Mouse (Mus musculus) CH12.LX (cell line): ENCODE measurements around the gene Mag. TPM values are rescaled to one million over a fixed set of nuclear protein-coding genes. Genes with fewer than 3 reads are reported as not detected.

Source experiments
- DNase-seq: peaks from one replicate; pipeline ENCODE4 v3.0.0-alpha.2; 2013; ENCODE audit errors: extremely low read depth
- H3K27ac ChIP-seq: 2 replicates; pipeline ENCODE4 v1.5.1; 2012; ENCODE audit warnings: low read depth, mild to moderate bottlenecking, control low read depth, moderate library complexity; ENCODE audit not compliant: insufficient read depth
- H3K27me3 ChIP-seq: replicated peaks from 2 replicates; pipeline ENCODE3; 2012; ENCODE audit warnings: inconsistent platforms
- H3K36me3 ChIP-seq, 2 experiments: replicated peaks in 1 of 2; 2 replicates each; pipeline versions ENCODE3 to v1.6.1; 2012; ENCODE audit warnings: inconsistent platforms in 1 of 2, low read length in 1 of 2, mild to moderate bottlenecking in 1 of 2, mixed read lengths in 1 of 2, moderate library complexity in 1 of 2; ENCODE audit not compliant: control insufficient read depth in 1 of 2, insufficient read depth in 1 of 2
- H3K4me1 ChIP-seq, 2 experiments: 2 replicates each; pipeline ENCODE4 v1.6.1; 2012; ENCODE audit warnings: inconsistent platforms in 1 of 2, moderate library complexity in 1 of 2; ENCODE audit not compliant: insufficient read depth in 2 of 2, control insufficient read depth in 1 of 2
- H3K4me2 ChIP-seq: 2 replicates; pipeline ENCODE4 v1.6.1; 2012; ENCODE audit warnings: low read depth, mild to moderate bottlenecking, control low read depth; ENCODE audit not compliant: poor library complexity, insufficient read depth, severe bottlenecking
- H3K4me3 ChIP-seq, 3 experiments: fragments of 150-350 bp in 1 of 3; sonication (generic) in 1 of 3; replicated peaks in 1 of 3; 2 replicates each; pipeline versions ENCODE3 to v1.5.1; 2011 to 2012; ENCODE audit warnings: low read depth in 2 of 3, low read length in 2 of 3, mild to moderate bottlenecking in 2 of 3, moderate library complexity in 2 of 3, control low read depth in 1 of 3, improper control_type of control experiment in 1 of 3, inconsistent platforms in 1 of 3, mixed read lengths in 1 of 3; ENCODE audit not compliant: poor library complexity in 1 of 3
- H3K79me2 ChIP-seq: replicated peaks from 2 replicates; pipeline ENCODE4 v1.6.1; 2012; ENCODE audit warnings: mild to moderate bottlenecking, moderate library complexity; ENCODE audit not compliant: control insufficient read depth, poor library complexity, insufficient read depth, severe bottlenecking; ENCODE audit errors: extremely low read depth
- H3K9ac ChIP-seq: 2 replicates; pipeline ENCODE4 v1.6.1; 2012; ENCODE audit warnings: low read depth, mild to moderate bottlenecking, control low read depth, moderate library complexity; ENCODE audit not compliant: insufficient read depth
- H3K9me3 ChIP-seq: replicated peaks from 2 replicates; pipeline ENCODE3; 2012; ENCODE audit warnings: low read length, inconsistent platforms, mixed read lengths
- BHLHE40 ChIP-seq: IDR thresholded peaks from 2 replicates; pipeline ENCODE4 v1.6.1; 2011; ENCODE audit warnings: mild to moderate bottlenecking, low read depth, low read length, improper control_type of control experiment
- CHD1 ChIP-seq: IDR thresholded peaks from 2 replicates; pipeline ENCODE4 v1.6.1; 2012; ENCODE audit warnings: low read depth, low read length, improper control_type of control experiment, inconsistent platforms
- CHD2 ChIP-seq: IDR thresholded peaks from 2 replicates; pipeline ENCODE4 v1.6.1; 2011; ENCODE audit warnings: low read length, improper control_type of control experiment
- CTCF ChIP-seq, 2 experiments: IDR thresholded peaks in 1 of 2; conservative IDR thresholded peaks in 1 of 2; 2 replicates each; pipeline ENCODE4 v1.5.1; 2011 to 2012; ENCODE audit warnings: low read depth in 2 of 2, low read length in 2 of 2, improper control_type of control experiment in 1 of 2, inconsistent platforms in 1 of 2, mild to moderate bottlenecking in 1 of 2, moderate library complexity in 1 of 2
- E2F4 ChIP-seq: IDR thresholded peaks from 2 replicates; pipeline ENCODE4 v1.6.1; 2011; ENCODE audit warnings: low read depth, low read length, improper control_type of control experiment; ENCODE audit not compliant: insufficient replicate concordance
- ELF1 ChIP-seq: IDR thresholded peaks from 2 replicates; pipeline ENCODE4 v1.6.1; 2014; ENCODE audit warnings: low read depth, mild to moderate bottlenecking, inconsistent platforms, low read length, improper control_type of control experiment
- EP300 ChIP-seq: IDR thresholded peaks from 2 replicates; pipeline ENCODE4 v1.6.1; 2011; ENCODE audit warnings: low read length, improper control_type of control experiment
- ETS1 ChIP-seq: conservative IDR thresholded peaks from 2 replicates; pipeline ENCODE4 v1.6.1; 2012; ENCODE audit warnings: low read depth, mild to moderate bottlenecking, inconsistent platforms, low read length, improper control_type of control experiment, moderate library complexity
- GABPA ChIP-seq: IDR thresholded peaks from 2 replicates; pipeline ENCODE4 v1.6.1; 2012; ENCODE audit warnings: low read depth, low read length, improper control_type of control experiment, inconsistent platforms; ENCODE audit not compliant: insufficient replicate concordance
- HCFC1 ChIP-seq: IDR thresholded peaks from 2 replicates; pipeline ENCODE4 v1.6.1; 2012; ENCODE audit warnings: low read depth, mild to moderate bottlenecking, inconsistent platforms, low read length, improper control_type of control experiment
- IRF4 ChIP-seq: IDR thresholded peaks from 2 replicates; pipeline ENCODE4 v1.6.1; 2014; ENCODE audit warnings: low read depth, mild to moderate bottlenecking, inconsistent platforms, low read length, improper control_type of control experiment
- JUN ChIP-seq: IDR thresholded peaks from 2 replicates; pipeline ENCODE4 v1.6.1; 2011; ENCODE audit warnings: low read depth, mild to moderate bottlenecking, low read length, improper control_type of control experiment, moderate library complexity; ENCODE audit not compliant: insufficient read depth
- JUND ChIP-seq: conservative IDR thresholded peaks from 2 replicates; pipeline ENCODE4 v1.6.1; 2011; ENCODE audit warnings: low read depth, low read length, improper control_type of control experiment
- KAT2A ChIP-seq: IDR thresholded peaks from 2 replicates; pipeline ENCODE4 v1.6.1; 2012; ENCODE audit warnings: low read length, improper control_type of control experiment, inconsistent platforms; ENCODE audit not compliant: insufficient replicate concordance
- MAFK ChIP-seq: IDR thresholded peaks from 2 replicates; pipeline ENCODE4 v1.6.1; 2011; ENCODE audit warnings: low read length, improper control_type of control experiment; ENCODE audit not compliant: insufficient replicate concordance
- MAX ChIP-seq: IDR thresholded peaks from 2 replicates; pipeline ENCODE4 v1.6.1; 2011; ENCODE audit warnings: low read length, improper control_type of control experiment
- MAZ ChIP-seq: IDR thresholded peaks from 2 replicates; pipeline ENCODE4 v1.6.1; 2012; ENCODE audit warnings: low read depth, mild to moderate bottlenecking, inconsistent platforms, low read length, improper control_type of control experiment, moderate library complexity
- MEF2A ChIP-seq: IDR thresholded peaks from 2 replicates; pipeline ENCODE4 v1.6.1; 2014; ENCODE audit warnings: low read depth, mild to moderate bottlenecking, inconsistent platforms, low read length, improper control_type of control experiment, borderline replicate concordance
- MXI1 ChIP-seq: IDR thresholded peaks from 2 replicates; pipeline ENCODE4 v1.6.1; 2011; ENCODE audit warnings: mild to moderate bottlenecking, low read depth, low read length, improper control_type of control experiment
- MYC ChIP-seq: IDR thresholded peaks from 2 replicates; pipeline ENCODE4 v1.6.1; 2011; ENCODE audit warnings: low read depth, mild to moderate bottlenecking, improper control_type of control experiment, low read length
- NELFE ChIP-seq: IDR thresholded peaks from 2 replicates; pipeline ENCODE4 v1.6.1; 2011; ENCODE audit warnings: low read depth, low read length, improper control_type of control experiment
- NRF1 ChIP-seq: IDR thresholded peaks from 2 replicates; pipeline ENCODE4 v1.6.1; 2014; ENCODE audit warnings: low read depth, mild to moderate bottlenecking, inconsistent platforms, low read length, improper control_type of control experiment, moderate library complexity
- PAX5 ChIP-seq: IDR thresholded peaks from 2 replicates; pipeline ENCODE4 v1.6.1; 2012; ENCODE audit warnings: low read length, inconsistent platforms, mixed read lengths
- POLR2A ChIP-seq: IDR thresholded peaks from 2 replicates; pipeline ENCODE4 v1.6.1; 2011; ENCODE audit warnings: low read depth, mild to moderate bottlenecking, improper control_type of control experiment, low read length
- POLR2AphosphoS2 ChIP-seq: IDR thresholded peaks from 2 replicates; pipeline ENCODE4 v1.6.1; 2011; ENCODE audit warnings: low read depth, low read length, improper control_type of control experiment
- RAD21 ChIP-seq: IDR thresholded peaks from 2 replicates; pipeline ENCODE4 v1.6.1; 2011; ENCODE audit warnings: low read depth, mild to moderate bottlenecking, low read length, improper control_type of control experiment, moderate library complexity
- RCOR1 ChIP-seq: conservative IDR thresholded peaks from 2 replicates; pipeline ENCODE4 v1.6.1; 2012; ENCODE audit warnings: low read depth, mild to moderate bottlenecking, inconsistent platforms, low read length, improper control_type of control experiment
- SIN3A ChIP-seq: IDR thresholded peaks from 2 replicates; pipeline ENCODE4 v1.6.1; 2012; ENCODE audit warnings: low read length, improper control_type of control experiment, inconsistent platforms
- SMC3 ChIP-seq: IDR thresholded peaks from 2 replicates; pipeline ENCODE4 v1.6.1; 2011; ENCODE audit warnings: low read depth, low read length, improper control_type of control experiment
- TBP ChIP-seq: conservative IDR thresholded peaks from 2 replicates; pipeline ENCODE4 v1.6.1; 2011; ENCODE audit warnings: low read depth, low read length, improper control_type of control experiment
- TCF12 ChIP-seq: IDR thresholded peaks from 2 replicates; pipeline ENCODE4 v1.6.1; 2014; ENCODE audit warnings: low read depth, mild to moderate bottlenecking, inconsistent platforms, low read length, improper control_type of control experiment
- UBTF ChIP-seq: IDR thresholded peaks from 2 replicates; pipeline ENCODE4 v1.6.1; 2012; ENCODE audit warnings: low read depth, mild to moderate bottlenecking, inconsistent platforms, low read length, improper control_type of control experiment, moderate library complexity
- USF1 ChIP-seq: IDR thresholded peaks from 2 replicates; pipeline ENCODE4 v1.6.1; 2014; ENCODE audit warnings: low read depth, mild to moderate bottlenecking, inconsistent platforms, low read length, improper control_type of control experiment
- USF2 ChIP-seq: conservative IDR thresholded peaks from 2 replicates; pipeline ENCODE4 v1.6.1; 2011; ENCODE audit warnings: low read depth, low read length, improper control_type of control experiment
- ZC3H11A ChIP-seq: IDR thresholded peaks from 2 replicates; pipeline ENCODE4 v1.6.1; 2012; ENCODE audit warnings: low read depth, mild to moderate bottlenecking, inconsistent platforms, low read length, improper control_type of control experiment
- ZKSCAN1 ChIP-seq: IDR thresholded peaks from 2 replicates; pipeline ENCODE4 v1.6.1; 2012; ENCODE audit warnings: low read depth, inconsistent platforms, low read length, improper control_type of control experiment, borderline replicate concordance
- ZMIZ1 ChIP-seq: IDR thresholded peaks from 2 replicates; pipeline ENCODE4 v1.6.1; 2012; ENCODE audit warnings: low read depth, mild to moderate bottlenecking, inconsistent platforms, low read length, improper control_type of control experiment
- ZNF384 ChIP-seq: IDR thresholded peaks from 2 replicates; pipeline ENCODE4 v1.6.1; 2012; ENCODE audit warnings: low read depth, low read length, improper control_type of control experiment, inconsistent platforms
- dilution Hi-C: fragments of 300-500 bp; cut with MboI; formaldehyde crosslinking; loops from 2 replicates; pipeline ENCODE4 v1.14.3; 2020; ENCODE audit warnings: low sequenced_read_pairs; ENCODE audit not compliant: extremely low pct_unique_long_range_greater_than_20kb, extremely low pct_ligation_motif_present
- in situ Hi-C: fragments of 300-500 bp; cut with MboI; formaldehyde crosslinking; loops from 3 replicates; pipeline ENCODE4 v1.14.3; 2019; ENCODE audit warnings: low sequenced_read_pairs, low pct_ligation_motif_present, low pct_unique_long_range_greater_than_20kb, mixed read lengths
- polyA plus RNA-seq: library from polyadenylated mRNA; unstranded; fragments of >175 nt; gene quantifications from 2 replicates; pipeline ENCODE4 v1.2.1, GENCODE M21; 2012; ENCODE audit warnings: low read depth; ENCODE audit not compliant: insufficient read length
- total RNA-seq, 2 experiments: library from RNA; depleted of rRNA; stranded (reverse); fragments of 300-350 nt in 1 of 2; fragments of >200 nt in 1 of 2; gene quantifications; 2 replicates each; pipeline ENCODE4 v1.2.3; 2012 to 2014

Gene Mag
- total and polyA plus RNA-seq, 3 experiments = 0.04 TPM; not detected in 2

- TF ChIP-seq ZC3H11A = no peak
- TF ChIP-seq KAT2A = no peak
- TF ChIP-seq CTCF (conservative IDR thresholded peaks at IDR 0.05 in 1 of 2, IDR thresholded peaks at IDR 0.05 in 1 of 2; ENCODE audit: low read depth in 2 of 2, low read length in 2 of 2) = peak; percentile 75 to 84
- no peak for TF ChIP-seq ZKSCAN1
- no peak for TF ChIP-seq ETS1
- no peak for TF ChIP-seq ZNF384
- TF ChIP-seq RAD21 = peak; percentile 43
- peak; percentile 85 for TF ChIP-seq CHD2
- no peak for TF ChIP-seq USF2
- no peak for TF ChIP-seq PAX5
- TF ChIP-seq UBTF = no peak
- TF ChIP-seq HCFC1 = no peak
- TF ChIP-seq GABPA = no peak
- no peak for TF ChIP-seq BHLHE40
- no peak for TF ChIP-seq RCOR1
- no peak for TF ChIP-seq E2F4
- no peak; the same call in 1 of the 2 replicates for TF ChIP-seq SIN3A
- TF ChIP-seq TCF12 = no peak
- peak; percentile 75 for TF ChIP-seq SMC3
- TF ChIP-seq MAX = no peak; the same call in 1 of the 2 replicates
- TF ChIP-seq MAZ = 0 out of 2 replicates have a peak, but pooled peaks have one; percentile 86
- 0 out of 2 replicates have a peak, but pooled peaks have one; percentile 19 for TF ChIP-seq MEF2A
- TF ChIP-seq ELF1 = no peak
- TF ChIP-seq USF1 = no peak
- no peak for TF ChIP-seq JUND
- no peak for TF ChIP-seq MAFK
- no peak for TF ChIP-seq ZMIZ1
- TF ChIP-seq MYC = no peak
- TF ChIP-seq EP300 = no peak
- no peak for TF ChIP-seq NELFE
- no peak for TF ChIP-seq CHD1
- no peak for TF ChIP-seq IRF4
- TF ChIP-seq TBP = no peak
- TF ChIP-seq POLR2A = no peak
- TF ChIP-seq NRF1 = no peak
- no peak for TF ChIP-seq JUN
- 0 out of 2 replicates have a peak, but pooled peaks have one; percentile 2 for TF ChIP-seq MXI1
- no peak for TF ChIP-seq POLR2AphosphoS2
- peaks cover 11 to 57% of the 10 kb centered on the region in 2 experiments for H3K4me1 ChIP-seq
- H3K9me3 ChIP-seq = no peaks in the 10 kb centered on the region
- H3K27ac ChIP-seq = no peak overlapping the region
- peak overlapping the region; percentile 56 for H3K4me2 ChIP-seq
- in situ Hi-C loops = no loop called here
- no peaks in the 10 kb centered on the region for H3K27me3 ChIP-seq
- peak overlapping the region in 1 of 3 experiments; percentile 31 for H3K4me3 ChIP-seq
- H3K79me2 ChIP-seq = no peaks in the 10 kb centered on the region
- peak; percentile 76 for DNase-seq
- peaks cover 0 to 41% of the 10 kb centered on the region in 2 experiments for H3K36me3 ChIP-seq
- no peak overlapping the region for H3K9ac ChIP-seq
- dilution Hi-C loops = no loop called here
These were observed 54.9 kb downstream of the Mag start for GRCm38 (mm10) chr7:30859635-30860402.
